Mouse (Mus musculus) CH12.LX (cell line): Measurements from ENCODE around the gene Idh3g. TPM values are rescaled to one million over a fixed set of nuclear protein-coding genes. Genes with fewer than 3 reads are reported as not detected.

Source experiments
- DNase-seq: peaks from one replicate; pipeline ENCODE4 v3.0.0-alpha.2; 2013; ENCODE audit errors: extremely low read depth
- H3K27ac ChIP-seq: 2 replicates; pipeline ENCODE4 v1.5.1; 2012; ENCODE audit warnings: low read depth, mild to moderate bottlenecking, control low read depth, moderate library complexity; ENCODE audit not compliant: insufficient read depth
- H3K27me3 ChIP-seq: replicated peaks from 2 replicates; pipeline ENCODE3; 2012; ENCODE audit warnings: inconsistent platforms
- H3K36me3 ChIP-seq, 2 experiments: replicated peaks in 1 of 2; 2 replicates each; pipeline versions ENCODE3 to v1.6.1; 2012; ENCODE audit warnings: inconsistent platforms in 1 of 2, low read length in 1 of 2, mild to moderate bottlenecking in 1 of 2, mixed read lengths in 1 of 2, moderate library complexity in 1 of 2; ENCODE audit not compliant: control insufficient read depth in 1 of 2, insufficient read depth in 1 of 2
- H3K4me1 ChIP-seq, 2 experiments: 2 replicates each; pipeline ENCODE4 v1.6.1; 2012; ENCODE audit warnings: inconsistent platforms in 1 of 2, moderate library complexity in 1 of 2; ENCODE audit not compliant: insufficient read depth in 2 of 2, control insufficient read depth in 1 of 2
- H3K4me2 ChIP-seq: 2 replicates; pipeline ENCODE4 v1.6.1; 2012; ENCODE audit warnings: low read depth, mild to moderate bottlenecking, control low read depth; ENCODE audit not compliant: poor library complexity, insufficient read depth, severe bottlenecking
- H3K4me3 ChIP-seq, 3 experiments: fragments of 150-350 bp in 1 of 3; sonication (generic) in 1 of 3; replicated peaks in 1 of 3; 2 replicates each; pipeline versions ENCODE3 to v1.5.1; 2011 to 2012; ENCODE audit warnings: low read depth in 2 of 3, low read length in 2 of 3, mild to moderate bottlenecking in 2 of 3, moderate library complexity in 2 of 3, control low read depth in 1 of 3, improper control_type of control experiment in 1 of 3, inconsistent platforms in 1 of 3, mixed read lengths in 1 of 3; ENCODE audit not compliant: poor library complexity in 1 of 3
- H3K79me2 ChIP-seq: replicated peaks from 2 replicates; pipeline ENCODE4 v1.6.1; 2012; ENCODE audit warnings: mild to moderate bottlenecking, moderate library complexity; ENCODE audit not compliant: control insufficient read depth, poor library complexity, insufficient read depth, severe bottlenecking; ENCODE audit errors: extremely low read depth
- H3K9ac ChIP-seq: 2 replicates; pipeline ENCODE4 v1.6.1; 2012; ENCODE audit warnings: low read depth, mild to moderate bottlenecking, control low read depth, moderate library complexity; ENCODE audit not compliant: insufficient read depth
- H3K9me3 ChIP-seq: replicated peaks from 2 replicates; pipeline ENCODE3; 2012; ENCODE audit warnings: low read length, inconsistent platforms, mixed read lengths
- CTCF ChIP-seq, 2 experiments: IDR thresholded peaks in 1 of 2; conservative IDR thresholded peaks in 1 of 2; 2 replicates each; pipeline ENCODE4 v1.5.1; 2011 to 2012; ENCODE audit warnings: low read depth in 2 of 2, low read length in 2 of 2, improper control_type of control experiment in 1 of 2, inconsistent platforms in 1 of 2, mild to moderate bottlenecking in 1 of 2, moderate library complexity in 1 of 2
- ELF1 ChIP-seq: IDR thresholded peaks from 2 replicates; pipeline ENCODE4 v1.6.1; 2014; ENCODE audit warnings: low read depth, mild to moderate bottlenecking, inconsistent platforms, low read length, improper control_type of control experiment
- GABPA ChIP-seq: IDR thresholded peaks from 2 replicates; pipeline ENCODE4 v1.6.1; 2012; ENCODE audit warnings: low read depth, low read length, improper control_type of control experiment, inconsistent platforms; ENCODE audit not compliant: insufficient replicate concordance
- HCFC1 ChIP-seq: IDR thresholded peaks from 2 replicates; pipeline ENCODE4 v1.6.1; 2012; ENCODE audit warnings: low read depth, mild to moderate bottlenecking, inconsistent platforms, low read length, improper control_type of control experiment
- MAZ ChIP-seq: IDR thresholded peaks from 2 replicates; pipeline ENCODE4 v1.6.1; 2012; ENCODE audit warnings: low read depth, mild to moderate bottlenecking, inconsistent platforms, low read length, improper control_type of control experiment, moderate library complexity
- MEF2A ChIP-seq: IDR thresholded peaks from 2 replicates; pipeline ENCODE4 v1.6.1; 2014; ENCODE audit warnings: low read depth, mild to moderate bottlenecking, inconsistent platforms, low read length, improper control_type of control experiment, borderline replicate concordance
- MXI1 ChIP-seq: IDR thresholded peaks from 2 replicates; pipeline ENCODE4 v1.6.1; 2011; ENCODE audit warnings: mild to moderate bottlenecking, low read depth, low read length, improper control_type of control experiment
- POLR2A ChIP-seq: IDR thresholded peaks from 2 replicates; pipeline ENCODE4 v1.6.1; 2011; ENCODE audit warnings: low read depth, mild to moderate bottlenecking, improper control_type of control experiment, low read length
- RAD21 ChIP-seq: IDR thresholded peaks from 2 replicates; pipeline ENCODE4 v1.6.1; 2011; ENCODE audit warnings: low read depth, mild to moderate bottlenecking, low read length, improper control_type of control experiment, moderate library complexity
- RCOR1 ChIP-seq: conservative IDR thresholded peaks from 2 replicates; pipeline ENCODE4 v1.6.1; 2012; ENCODE audit warnings: low read depth, mild to moderate bottlenecking, inconsistent platforms, low read length, improper control_type of control experiment
- SIN3A ChIP-seq: IDR thresholded peaks from 2 replicates; pipeline ENCODE4 v1.6.1; 2012; ENCODE audit warnings: low read length, improper control_type of control experiment, inconsistent platforms
- TCF12 ChIP-seq: IDR thresholded peaks from 2 replicates; pipeline ENCODE4 v1.6.1; 2014; ENCODE audit warnings: low read depth, mild to moderate bottlenecking, inconsistent platforms, low read length, improper control_type of control experiment
- UBTF ChIP-seq: IDR thresholded peaks from 2 replicates; pipeline ENCODE4 v1.6.1; 2012; ENCODE audit warnings: low read depth, mild to moderate bottlenecking, inconsistent platforms, low read length, improper control_type of control experiment, moderate library complexity
- USF1 ChIP-seq: IDR thresholded peaks from 2 replicates; pipeline ENCODE4 v1.6.1; 2014; ENCODE audit warnings: low read depth, mild to moderate bottlenecking, inconsistent platforms, low read length, improper control_type of control experiment
- ZKSCAN1 ChIP-seq: IDR thresholded peaks from 2 replicates; pipeline ENCODE4 v1.6.1; 2012; ENCODE audit warnings: low read depth, inconsistent platforms, low read length, improper control_type of control experiment, borderline replicate concordance
- dilution Hi-C: fragments of 300-500 bp; cut with MboI; formaldehyde crosslinking; loops from 2 replicates; pipeline ENCODE4 v1.14.3; 2020; ENCODE audit warnings: low sequenced_read_pairs; ENCODE audit not compliant: extremely low pct_unique_long_range_greater_than_20kb, extremely low pct_ligation_motif_present
- in situ Hi-C: fragments of 300-500 bp; cut with MboI; formaldehyde crosslinking; loops from 3 replicates; pipeline ENCODE4 v1.14.3; 2019; ENCODE audit warnings: low sequenced_read_pairs, low pct_ligation_motif_present, low pct_unique_long_range_greater_than_20kb, mixed read lengths
- polyA plus RNA-seq: library from polyadenylated mRNA; unstranded; fragments of >175 nt; gene quantifications from 2 replicates; pipeline ENCODE4 v1.2.1, GENCODE M21; 2012; ENCODE audit warnings: low read depth; ENCODE audit not compliant: insufficient read length
- total RNA-seq, 2 experiments: library from RNA; depleted of rRNA; stranded (reverse); fragments of 300-350 nt in 1 of 2; fragments of >200 nt in 1 of 2; gene quantifications; 2 replicates each; pipeline ENCODE4 v1.2.3; 2012 to 2014

Idh3g gene
- total and polyA plus RNA-seq, 3 experiments = 209 to 237 (median 219) TPM

GRCm38 (mm10) chrX:73823747-73824146 is 37.0 kb upstream of the Idh3g start:
- Histone ChIP-seq H3K9me3 (no peaks in the 10 kb centered on the region), H3K27me3 (no peaks in the 10 kb centered on the region), H3K4me2 (peak overlapping the region; percentile 87; the same call in 1 of the 2 replicates), H3K4me3 (no peak overlapping the region), H3K9ac (no peak overlapping the region)
- no peak for TF ChIP-seq CTCF (conservative IDR thresholded peaks at IDR 0.05 in 1 of 2, IDR thresholded peaks at IDR 0.05 in 1 of 2; ENCODE audit: low read depth in 2 of 2, low read length in 2 of 2)
- TF ChIP-seq TCF12 = no peak
- no peak for TF ChIP-seq RAD21
- TF ChIP-seq MEF2A = no peak
- no peak for TF ChIP-seq POLR2A
- no peak for TF ChIP-seq USF1
- TF ChIP-seq UBTF = no peak
- TF ChIP-seq RCOR1 = no peak
- TF ChIP-seq ELF1 = no peak
- no peak for TF ChIP-seq MAZ
- TF ChIP-seq, all 38 proteins: peak for 0
- in situ Hi-C loops = no loop called here
- dilution Hi-C loops = no loop called here
- peaks cover 0 to 7% of the 10 kb centered on the region in 2 experiments; a peak in 1 of 4 replicates for H3K4me1 ChIP-seq
- H3K36me3 ChIP-seq = no peaks in the 10 kb centered on the region
- no peak for DNase-seq
- no peaks in the 10 kb centered on the region for H3K79me2 ChIP-seq
- H3K27ac ChIP-seq = no peak overlapping the region

- TF ChIP-seq USF1 (no peak), GABPA (no peak), CTCF (conservative IDR thresholded peaks at IDR 0.05 in 1 of 2, IDR thresholded peaks at IDR 0.05 in 1 of 2; ENCODE audit: low read depth in 2 of 2, low read length in 2 of 2) (no peak), SIN3A (no peak), HCFC1 (no peak), MXI1 (no peak), ZKSCAN1 (no peak)
- H3K36me3 ChIP-seq = no peaks in the 10 kb centered on the region
- no peak overlapping the region for H3K9ac ChIP-seq
- dilution Hi-C loops = no loop called here
- no peak for DNase-seq
- H3K4me3 ChIP-seq = no peak overlapping the region
- in situ Hi-C loops = no loop called here
- H3K4me1 ChIP-seq = peaks cover 0 to 10% of the 10 kb centered on the region in 2 experiments; a peak in 2 of 4 replicates
- no peaks in the 10 kb centered on the region for H3K79me2 ChIP-seq
- no peaks in the 10 kb centered on the region for H3K27me3 ChIP-seq
- H3K4me2 ChIP-seq = no peak overlapping the region
- H3K9me3 ChIP-seq = no peaks in the 10 kb centered on the region
- H3K27ac ChIP-seq = no peak overlapping the region
Measured at GRCm38 (mm10) chrX:73816596-73817314, 30.1 kb upstream of the Idh3g start.
